Mouse (Mus musculus): ENCODE measurements around the gene Nlrp9b. TPM values are rescaled to one million over a fixed set of nuclear protein-coding genes. Genes with fewer than 3 reads are reported as not detected.
A peak's percentile ranks its signal among the peaks of the same experiment; 100 is the strongest.

The Nlrp9b gene
- polyA plus RNA-seq, 1 experiment from 2014 or later: not detected

GRCm38 (mm10) chr7:19950589-19950988 is 40.7 kb upstream of the Nlrp9b start, which contains the start of gene Igsf23:
TSS of gene Igsf23 (minus strand) at chr7:19950756.
- Histone ChIP-seq H3K27ac (replicated peaks) (no peak within 1 kb of the TSS), H3K9ac (ENCODE audit: low read length) (no peak within 1 kb of the TSS), H3K4me3 (ENCODE audit: low read depth, low read length) (no peak within 1 kb of the TSS), H3K36me3 (ENCODE audit: control insufficient read depth, insufficient read depth, low read length) (no peaks in the 10 kb centered on the region), H3K27me3 (ENCODE audit: control insufficient read depth, insufficient read depth, low read length) (no peaks in the 10 kb centered on the region), H3K4me1 (replicated peaks; ENCODE audit: control insufficient read depth, insufficient read depth) (no peaks in the 10 kb centered on the region), H3K4me2 (replicated peaks; ENCODE audit: low read depth) (0 out of 2 replicates have a peak within 1 kb of the TSS, but pooled peaks have one; percentile 14), H3K9me3 (ENCODE audit: control insufficient read depth, low read length) (no peaks in the 10 kb centered on the region)
- no peak for TF ChIP-seq CTCF (IDR thresholded peaks at IDR 0.05; ENCODE audit: low read depth)
- TF ChIP-seq EP300 (optimal IDR thresholded peaks at IDR 0.05): no peak
- WGBS: 41% methylated on average over 9 of the region's 9 CpGs
- ATAC-seq (ENCODE audit: low FRiP score, low TSS enrichment): peak; percentile 71
- peak; percentile 48 for DNase-seq (ENCODE audit: low spot score)

- WGBS: 37% methylated on average over 10 of the region's 10 CpGs
- peak; percentile 63 for ATAC-seq (ENCODE audit: low FRiP score, low TSS enrichment)
These were observed 38.8 kb upstream of the Nlrp9b start for GRCm38 (mm10) chr7:19952320-19952986.

GRCm38 (mm10) chr7:19953054-19953453 is 38.2 kb upstream of the Nlrp9b start:
- H3K4me1 ChIP-seq (replicated peaks; ENCODE audit: control insufficient read depth, insufficient read depth): no peaks in the 10 kb centered on the region
- TF ChIP-seq CTCF (IDR thresholded peaks at IDR 0.05; ENCODE audit: low read depth): no peak
- no peak for TF ChIP-seq EP300 (optimal IDR thresholded peaks at IDR 0.05)
- whole genome bisulfite sequencing: 23% methylated on average over 9 of the region's 9 CpGs
- H3K4me2 ChIP-seq (replicated peaks; ENCODE audit: low read depth): no peak overlapping the region
- no peaks in the 10 kb centered on the region for H3K36me3 ChIP-seq (ENCODE audit: control insufficient read depth, insufficient read depth, low read length)
- ATAC-seq (ENCODE audit: low FRiP score, low TSS enrichment): no peak
- H3K4me3 ChIP-seq (ENCODE audit: low read depth, low read length): no peak overlapping the region
- H3K27me3 ChIP-seq (ENCODE audit: control insufficient read depth, insufficient read depth, low read length): no peaks in the 10 kb centered on the region
- DNase-seq (ENCODE audit: low spot score): no peak
- H3K27ac ChIP-seq (replicated peaks): no peak overlapping the region
- H3K9me3 ChIP-seq (ENCODE audit: control insufficient read depth, low read length): no peaks in the 10 kb centered on the region
- H3K9ac ChIP-seq (ENCODE audit: low read length): no peak overlapping the region

More at GRCm38 (mm10) chr7:19952320-19952986, 38.8 kb upstream of the Nlrp9b start:
- TF ChIP-seq EP300 (optimal IDR thresholded peaks at IDR 0.05): no peak
- H3K4me3 ChIP-seq (ENCODE audit: low read depth, low read length): no peak overlapping the region
- H3K27me3 ChIP-seq (ENCODE audit: control insufficient read depth, insufficient read depth, low read length): no peaks in the 10 kb centered on the region
- no peak overlapping the region for H3K27ac ChIP-seq (replicated peaks)
- H3K4me2 ChIP-seq (replicated peaks; ENCODE audit: low read depth): no peak overlapping the region
- no peaks in the 10 kb centered on the region for H3K36me3 ChIP-seq (ENCODE audit: control insufficient read depth, insufficient read depth, low read length)
- DNase-seq (ENCODE audit: low spot score): peak; percentile 59
- H3K4me1 ChIP-seq (replicated peaks; ENCODE audit: control insufficient read depth, insufficient read depth): no peaks in the 10 kb centered on the region
- no peak overlapping the region for H3K9ac ChIP-seq (ENCODE audit: low read length)
- no peaks in the 10 kb centered on the region for H3K9me3 ChIP-seq (ENCODE audit: control insufficient read depth, low read length)

GRCm38 (mm10) chr7:19955861-19956260 is 35.4 kb upstream of the Nlrp9b start:
- Histone ChIP-seq H3K27ac (replicated peaks) (no peak overlapping the region), H3K9me3 (ENCODE audit: control insufficient read depth, low read length) (no peaks in the 10 kb centered on the region), H3K4me3 (ENCODE audit: low read depth, low read length) (no peak overlapping the region), H3K4me1 (replicated peaks; ENCODE audit: control insufficient read depth, insufficient read depth) (no peaks in the 10 kb centered on the region), H3K36me3 (ENCODE audit: control insufficient read depth, insufficient read depth, low read length) (no peaks in the 10 kb centered on the region), H3K9ac (ENCODE audit: low read length) (no peak overlapping the region), H3K27me3 (ENCODE audit: control insufficient read depth, insufficient read depth, low read length) (no peaks in the 10 kb centered on the region), H3K4me2 (replicated peaks; ENCODE audit: low read depth) (no peak overlapping the region)
- ATAC-seq (ENCODE audit: low FRiP score, low TSS enrichment): no peak
- WGBS: 53% methylated on average over 3 of the region's 4 CpGs
- TF ChIP-seq EP300 (optimal IDR thresholded peaks at IDR 0.05) (no peak), CTCF (IDR thresholded peaks at IDR 0.05; ENCODE audit: low read depth) (no peak)
- DNase-seq (ENCODE audit: low spot score): no peak

GRCm38 (mm10) chr7:19956341-19956781 is 34.9 kb upstream of the Nlrp9b start:
- H3K27ac ChIP-seq (replicated peaks): no peak overlapping the region
- peak; percentile 87 for DNase-seq (ENCODE audit: low spot score)
- H3K9me3 ChIP-seq (ENCODE audit: control insufficient read depth, low read length): no peaks in the 10 kb centered on the region
- no peak for TF ChIP-seq EP300 (optimal IDR thresholded peaks at IDR 0.05)
- peak; percentile 89 for TF ChIP-seq CTCF (IDR thresholded peaks at IDR 0.05; ENCODE audit: low read depth)
- ATAC-seq (ENCODE audit: low FRiP score, low TSS enrichment): peak; percentile 63
- H3K4me2 ChIP-seq (replicated peaks; ENCODE audit: low read depth): no peak overlapping the region
- no peaks in the 10 kb centered on the region for H3K36me3 ChIP-seq (ENCODE audit: control insufficient read depth, insufficient read depth, low read length)
- H3K27me3 ChIP-seq (ENCODE audit: control insufficient read depth, insufficient read depth, low read length): no peaks in the 10 kb centered on the region
- no peak overlapping the region for H3K4me3 ChIP-seq (ENCODE audit: low read depth, low read length)
- H3K4me1 ChIP-seq (replicated peaks; ENCODE audit: control insufficient read depth, insufficient read depth): no peaks in the 10 kb centered on the region
- under 1% methylated on average over 7 of the region's 7 CpGs for WGBS
- H3K9ac ChIP-seq (ENCODE audit: low read length): no peak overlapping the region

DNA sequence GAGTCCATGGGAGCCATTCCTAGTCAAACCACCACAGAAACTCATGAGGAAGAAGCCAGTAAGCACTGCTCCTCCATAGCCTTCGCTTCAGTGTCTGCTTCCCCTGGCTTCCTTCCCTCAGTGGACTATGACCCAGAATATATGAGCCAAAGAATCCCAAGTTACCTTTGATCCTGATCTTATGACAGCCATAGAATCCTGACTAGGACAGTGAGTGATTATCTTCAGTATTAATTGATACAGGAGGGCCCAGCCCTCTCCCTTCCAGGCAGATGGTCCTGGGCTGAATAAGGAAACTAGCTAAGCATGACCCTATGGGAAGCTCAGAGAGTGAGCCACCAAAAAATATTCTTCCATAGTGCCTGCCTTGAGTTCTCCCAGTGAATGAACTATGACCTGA is 28.8 kb upstream of the Nlrp9b start:
- DNase-seq (ENCODE audit: low spot score) (no peak), ATAC-seq (ENCODE audit: low FRiP score, low TSS enrichment) (no peak)
- no peaks in the 10 kb centered on the region for H3K27me3 ChIP-seq (ENCODE audit: control insufficient read depth, insufficient read depth, low read length)
- H3K9me3 ChIP-seq (ENCODE audit: control insufficient read depth, low read length): no peaks in the 10 kb centered on the region
- H3K27ac ChIP-seq (replicated peaks): no peak overlapping the region
- H3K4me3 ChIP-seq (ENCODE audit: low read depth, low read length): no peak overlapping the region
- H3K9ac ChIP-seq (ENCODE audit: low read length): no peak overlapping the region
- H3K36me3 ChIP-seq (ENCODE audit: control insufficient read depth, insufficient read depth, low read length): no peaks in the 10 kb centered on the region
- no peak for TF ChIP-seq CTCF (IDR thresholded peaks at IDR 0.05; ENCODE audit: low read depth)
- no peak for TF ChIP-seq EP300 (optimal IDR thresholded peaks at IDR 0.05)
- 58% methylated on average over 1 of the region's 1 CpGs for WGBS
- H3K4me2 ChIP-seq (replicated peaks; ENCODE audit: low read depth): no peak overlapping the region
- no peaks in the 10 kb centered on the region for H3K4me1 ChIP-seq (replicated peaks; ENCODE audit: control insufficient read depth, insufficient read depth)

Measured in stomach, postnatal 0 days (tissue).